Mouse (Mus musculus): ENCODE data around the gene Cela1. TPM values are rescaled to one million over a fixed set of nuclear protein-coding genes. Genes with fewer than 3 reads are reported as not detected.

The Cela1 gene
- polyA plus RNA-seq, 1 experiment = 8.3 TPM

GRCm38 (mm10) chr15:100723505-100723904, 35.8 kb upstream of the Cela1 start:
- Histone ChIP-seq H3K4me3 (ENCODE audit: insufficient read depth, low read length) (no peak overlapping the region), H3K4me1 (ENCODE audit: control insufficient read depth, insufficient read depth, low read length) (no peaks in the 10 kb centered on the region), H3K27ac (ENCODE audit: insufficient read depth, low read length) (no peak overlapping the region)
- no peak for TF ChIP-seq POLR2A (IDR thresholded peaks at IDR 0.05; ENCODE audit: extremely low read depth, insufficient read depth, low read length)
- TF ChIP-seq CTCF (IDR thresholded peaks at IDR 0.05; ENCODE audit: extremely low read depth, insufficient read depth, low read length) = no peak

GRCm38 (mm10) chr15:100722564-100722963, 34.8 kb upstream of the Cela1 start:
- Histone ChIP-seq H3K27ac (ENCODE audit: insufficient read depth, low read length) (no peak overlapping the region), H3K4me1 (ENCODE audit: control insufficient read depth, insufficient read depth, low read length) (no peaks in the 10 kb centered on the region), H3K4me3 (ENCODE audit: insufficient read depth, low read length) (no peak overlapping the region)
- TF ChIP-seq CTCF (IDR thresholded peaks at IDR 0.05; ENCODE audit: extremely low read depth, insufficient read depth, low read length) (no peak), POLR2A (IDR thresholded peaks at IDR 0.05; ENCODE audit: extremely low read depth, insufficient read depth, low read length) (no peak)

- Histone ChIP-seq H3K27ac (ENCODE audit: insufficient read depth, low read length) (no peak overlapping the region), H3K4me3 (ENCODE audit: insufficient read depth, low read length) (no peak overlapping the region), H3K4me1 (ENCODE audit: control insufficient read depth, insufficient read depth, low read length) (no peaks in the 10 kb centered on the region)
- TF ChIP-seq POLR2A (IDR thresholded peaks at IDR 0.05; ENCODE audit: extremely low read depth, insufficient read depth, low read length) = no peak
- no peak for TF ChIP-seq CTCF (IDR thresholded peaks at IDR 0.05; ENCODE audit: extremely low read depth, insufficient read depth, low read length)
Measured at GRCm38 (mm10) chr15:100722026-100722425, 34.3 kb upstream of the Cela1 start.

GRCm38 (mm10) chr15:100721445-100721844, 33.7 kb upstream of the Cela1 start:
- no peaks in the 10 kb centered on the region for H3K4me1 ChIP-seq (ENCODE audit: control insufficient read depth, insufficient read depth, low read length)
- H3K4me3 ChIP-seq (ENCODE audit: insufficient read depth, low read length) = no peak overlapping the region
- H3K27ac ChIP-seq (ENCODE audit: insufficient read depth, low read length) = no peak overlapping the region
- no peak for TF ChIP-seq POLR2A (IDR thresholded peaks at IDR 0.05; ENCODE audit: extremely low read depth, insufficient read depth, low read length)
- no peak for TF ChIP-seq CTCF (IDR thresholded peaks at IDR 0.05; ENCODE audit: extremely low read depth, insufficient read depth, low read length)

GRCm38 (mm10) chr15:100720066-100720465, 32.3 kb upstream of the Cela1 start:
- H3K4me1 ChIP-seq (ENCODE audit: control insufficient read depth, insufficient read depth, low read length) = no peaks in the 10 kb centered on the region
- no peak overlapping the region for H3K27ac ChIP-seq (ENCODE audit: insufficient read depth, low read length)
- H3K4me3 ChIP-seq (ENCODE audit: insufficient read depth, low read length) = no peak overlapping the region
- TF ChIP-seq CTCF (IDR thresholded peaks at IDR 0.05; ENCODE audit: extremely low read depth, insufficient read depth, low read length) = no peak
- no peak for TF ChIP-seq POLR2A (IDR thresholded peaks at IDR 0.05; ENCODE audit: extremely low read depth, insufficient read depth, low read length)

GRCm38 (mm10) chr15:100719217-100719616, 31.5 kb upstream of the Cela1 start:
- H3K27ac ChIP-seq (ENCODE audit: insufficient read depth, low read length) = no peak overlapping the region
- no peak for TF ChIP-seq POLR2A (IDR thresholded peaks at IDR 0.05; ENCODE audit: extremely low read depth, insufficient read depth, low read length)
- TF ChIP-seq CTCF (IDR thresholded peaks at IDR 0.05; ENCODE audit: extremely low read depth, insufficient read depth, low read length) = no peak
- H3K4me1 ChIP-seq (ENCODE audit: control insufficient read depth, insufficient read depth, low read length) = no peaks in the 10 kb centered on the region
- H3K4me3 ChIP-seq (ENCODE audit: insufficient read depth, low read length) = no peak overlapping the region

GRCm38 (mm10) chr15:100718572-100718971, 30.9 kb upstream of the Cela1 start:
- TF ChIP-seq POLR2A (IDR thresholded peaks at IDR 0.05; ENCODE audit: extremely low read depth, insufficient read depth, low read length) (no peak), CTCF (IDR thresholded peaks at IDR 0.05; ENCODE audit: extremely low read depth, insufficient read depth, low read length) (0 out of 2 replicates have a peak, but pooled peaks have one; percentile 5)
- Histone ChIP-seq H3K4me1 (ENCODE audit: control insufficient read depth, insufficient read depth, low read length) (no peaks in the 10 kb centered on the region), H3K4me3 (ENCODE audit: insufficient read depth, low read length) (no peak overlapping the region), H3K27ac (ENCODE audit: insufficient read depth, low read length) (no peak overlapping the region)

- no peak for TF ChIP-seq CTCF (IDR thresholded peaks at IDR 0.05; ENCODE audit: extremely low read depth, insufficient read depth, low read length)
- TF ChIP-seq POLR2A (IDR thresholded peaks at IDR 0.05; ENCODE audit: extremely low read depth, insufficient read depth, low read length) = no peak
- Histone ChIP-seq H3K4me1 (ENCODE audit: control insufficient read depth, insufficient read depth, low read length) (no peaks in the 10 kb centered on the region), H3K27ac (ENCODE audit: insufficient read depth, low read length) (no peak overlapping the region), H3K4me3 (ENCODE audit: insufficient read depth, low read length) (no peak overlapping the region)
Measured at GRCm38 (mm10) chr15:100717933-100718332, 30.2 kb upstream of the Cela1 start.

GRCm38 (mm10) chr15:100715399-100715993, 27.8 kb upstream of the Cela1 start:
- no peak for TF ChIP-seq CTCF (IDR thresholded peaks at IDR 0.05; ENCODE audit: extremely low read depth, insufficient read depth, low read length)
- no peak for TF ChIP-seq POLR2A (IDR thresholded peaks at IDR 0.05; ENCODE audit: extremely low read depth, insufficient read depth, low read length)

GRCm38 (mm10) chr15:100714470-100714869, 26.7 kb upstream of the Cela1 start:
- Histone ChIP-seq H3K4me3 (ENCODE audit: insufficient read depth, low read length) (no peak overlapping the region), H3K4me1 (ENCODE audit: control insufficient read depth, insufficient read depth, low read length) (no peaks in the 10 kb centered on the region), H3K27ac (ENCODE audit: insufficient read depth, low read length) (no peak overlapping the region)
- TF ChIP-seq CTCF (IDR thresholded peaks at IDR 0.05; ENCODE audit: extremely low read depth, insufficient read depth, low read length) (no peak), POLR2A (IDR thresholded peaks at IDR 0.05; ENCODE audit: extremely low read depth, insufficient read depth, low read length) (no peak)

More at GRCm38 (mm10) chr15:100715399-100715993, 27.8 kb upstream of the Cela1 start:
- no peaks in the 10 kb centered on the region for H3K4me1 ChIP-seq (ENCODE audit: control insufficient read depth, insufficient read depth, low read length)
- no peak overlapping the region for H3K4me3 ChIP-seq (ENCODE audit: insufficient read depth, low read length)
- no peak overlapping the region for H3K27ac ChIP-seq (ENCODE audit: insufficient read depth, low read length)
